ENCODE assay signal across 8 mouse cellular contexts in genomic region chr9:121371946-121372646, GRCm38 (mm10).
DNase-seq lines count a peak whose midpoint lies in the region; ATAC-seq lines count a peak whose summit lies in the region.

No protein-coding gene starts in this region.

- no peaks in the 10 kb centered on the region for H3K36me3 ChIP-seq in hindbrain, embryonic 16.5 days (ENCODE audit: control insufficient read depth, insufficient read depth, low read length)
- no peaks in the 10 kb centered on the region for H3K36me3 ChIP-seq in midbrain, embryonic 16.5 days (ENCODE audit: control insufficient read depth, insufficient read depth, low read length)

- peak overlapping the region; percentile 32 for H3K4me3 ChIP-seq in hindbrain, embryonic 16.5 days (ENCODE audit: low read length)
- peak overlapping the region; percentile 27 for H3K4me3 ChIP-seq in midbrain, embryonic 16.5 days (ENCODE audit: low read depth, low read length)

- H3K27me3 ChIP-seq in hindbrain, embryonic 16.5 days (replicated peaks; ENCODE audit: control insufficient read depth, insufficient read depth, low read length): no peaks in the 10 kb centered on the region
- H3K27me3 ChIP-seq in midbrain, embryonic 16.5 days (ENCODE audit: control insufficient read depth, insufficient read depth, low read depth, low read length): no peaks in the 10 kb centered on the region

- H3K9ac ChIP-seq in hindbrain, embryonic 16.5 days (ENCODE audit: low read depth, low read length): peak overlapping the region; percentile 39
- H3K9ac ChIP-seq in midbrain, embryonic 16.5 days (ENCODE audit: low read depth, low read length): peak overlapping the region; percentile 35; the same call in 1 of the 2 replicates

- H3K4me1 ChIP-seq in hindbrain, embryonic 16.5 days (ENCODE audit: control insufficient read depth, insufficient read depth, low read depth, low read length): peaks cover 39% of the 10 kb centered on the region
- peaks cover 24% of the 10 kb centered on the region for H3K4me1 ChIP-seq in midbrain, embryonic 16.5 days (ENCODE audit: control insufficient read depth, insufficient read depth, low read length)

- peak; percentile 72 to 79 for DNase-seq in cerebellum, postnatal 10 days
- no peak for DNase-seq in cerebellum, adult 11 months
- peak; percentile 8 to 31 for DNase-seq in spleen, postnatal 36 days (ENCODE audit: low spot score in 2 of 2)
- no peak for DNase-seq in spleen, postnatal 4 days (ENCODE audit: low spot score in 2 of 2)
- no peak for DNase-seq in adrenal gland, postnatal 25 days
- DNase-seq in left cerebral cortex, postnatal 14 days (ENCODE audit: low spot score in 2 of 2): no peak

- intact Hi-C loops in left cerebral cortex, postnatal 14 days (cut with DNase I): no loop called here

- ATAC-seq in hindbrain, embryonic 16.5 days: peak; percentile 59
- ATAC-seq in midbrain, embryonic 16.5 days: peak; percentile 66

- H3K9me3 ChIP-seq in hindbrain, embryonic 16.5 days (ENCODE audit: control insufficient read depth, low read length): no peaks in the 10 kb centered on the region
- H3K9me3 ChIP-seq in midbrain, embryonic 16.5 days (replicated peaks; ENCODE audit: control insufficient read depth, low read length, poor library complexity, severe bottlenecking): no peaks in the 10 kb centered on the region

- WGBS in hindbrain, embryonic 16.5 days: 3% methylated on average over 11 of the region's 13 CpGs
- WGBS in midbrain, embryonic 16.5 days: 3% methylated on average over 11 of the region's 13 CpGs

- H3K4me2 ChIP-seq in hindbrain, embryonic 16.5 days (ENCODE audit: low read length): peak overlapping the region; percentile 58
- H3K4me2 ChIP-seq in midbrain, embryonic 16.5 days (ENCODE audit: low read length): peak overlapping the region; percentile 57

- H3K27ac ChIP-seq in hindbrain, embryonic 16.5 days (ENCODE audit: low read depth, low read length): peak overlapping the region; percentile 81
- peak overlapping the region; percentile 78 for H3K27ac ChIP-seq in midbrain, embryonic 16.5 days (ENCODE audit: low read length)

Comparison
In these comparisons a context has a peak if more than half of its experiments do, and no peak if none do; other contexts are left out.
1. DNase-seq: peak in cerebellum, postnatal 10 days (2 of 2) and spleen, postnatal 36 days (2 of 2); none in cerebellum, adult 11 months (single experiment), spleen, postnatal 4 days (0 of 2), adrenal gland, postnatal 25 days (single experiment) and left cerebral cortex, postnatal 14 days (0 of 2).